In genomic region chr4:85186011-85186410, GRCm38 (mm10) we compare ENCODE assay signal across 13 mouse cellular contexts. TPM values are rescaled to one million over a fixed set of nuclear protein-coding genes. Genes with fewer than 3 reads are reported as not detected.
DNase-seq lines count a peak whose midpoint lies in the region; ATAC-seq and TF ChIP-seq lines count a peak whose summit lies in the region.
"Had no signal": no experiment of that assay in that cellular context is flagged by ENCODE, and none has a peak within 500 bp of the region (broad histone marks: within the 10 kb centered on the region; RNA-seq: fewer than 3 reads in every experiment).

No protein-coding gene starts in this region.

- no peak for TF ChIP-seq POLR2A in cortical plate, adult 2 months (IDR thresholded peaks at IDR 0.05; ENCODE audit: extremely low read depth, insufficient read depth, low read length)

- TF ChIP-seq CTCF in intestine, postnatal 0 days (IDR thresholded peaks at IDR 0.05; ENCODE audit: low read depth) = peak; percentile 78
- peak; percentile 55 for TF ChIP-seq CTCF in cortical plate, adult 2 months (IDR thresholded peaks at IDR 0.05; ENCODE audit: extremely low read depth, insufficient read depth, low read length)

- no peaks in the 10 kb centered on the region for H3K27me3 ChIP-seq in intestine, postnatal 0 days (replicated peaks; ENCODE audit: control insufficient read depth, insufficient read depth, low read length)
- H3K27me3 ChIP-seq in intestine, embryonic 15.5 days (replicated peaks) = no peaks in the 10 kb centered on the region
- H3K27me3 ChIP-seq in midbrain, embryonic 16.5 days (ENCODE audit: control insufficient read depth, insufficient read depth, low read depth, low read length) = no peaks in the 10 kb centered on the region
- H3K27me3 ChIP-seq in midbrain, embryonic 15.5 days (replicated peaks) = no peaks in the 10 kb centered on the region
- H3K27me3 ChIP-seq: embryonic facial prominence, embryonic 12.5 days; heart, embryonic 13.5 days; liver, embryonic 15.5 days; neural tube, embryonic 12.5 days had no signal

- H3K9me3 ChIP-seq in intestine, postnatal 0 days (ENCODE audit: control insufficient read depth) = no peaks in the 10 kb centered on the region
- no peaks in the 10 kb centered on the region for H3K9me3 ChIP-seq in intestine, embryonic 15.5 days
- H3K9me3 ChIP-seq in midbrain, embryonic 16.5 days (replicated peaks; ENCODE audit: control insufficient read depth, low read length, poor library complexity, severe bottlenecking) = no peaks in the 10 kb centered on the region
- no peaks in the 10 kb centered on the region for H3K9me3 ChIP-seq in midbrain, embryonic 15.5 days
- H3K9me3 ChIP-seq: embryonic facial prominence, embryonic 12.5 days; heart, embryonic 13.5 days; liver, embryonic 15.5 days; neural tube, embryonic 12.5 days had no signal

- WGBS in intestine, postnatal 0 days = 59% methylated on average over 4 of the region's 4 CpGs
- WGBS in intestine, embryonic 15.5 days = 61% methylated on average over 4 of the region's 4 CpGs
- 59% methylated on average over 4 of the region's 4 CpGs for WGBS in midbrain, embryonic 16.5 days
- 62% methylated on average over 4 of the region's 4 CpGs for WGBS in midbrain, embryonic 15.5 days

- H3K27ac ChIP-seq in intestine, postnatal 0 days (ENCODE audit: low read depth, low read length) = no peak overlapping the region
- H3K27ac ChIP-seq in intestine, embryonic 15.5 days = no peak overlapping the region
- H3K27ac ChIP-seq in midbrain, embryonic 16.5 days (ENCODE audit: low read length) = no peak overlapping the region
- H3K27ac ChIP-seq in midbrain, embryonic 15.5 days = no peak overlapping the region
- no peak overlapping the region for H3K27ac ChIP-seq in cortical plate, adult 2 months (ENCODE audit: insufficient read depth, low read length)
- H3K27ac ChIP-seq: embryonic facial prominence, embryonic 12.5 days; heart, embryonic 13.5 days; liver, embryonic 15.5 days; neural tube, embryonic 12.5 days had no signal

- H3K4me1 ChIP-seq in intestine, postnatal 0 days (replicated peaks; ENCODE audit: control insufficient read depth, insufficient read depth, low read length) = no peaks in the 10 kb centered on the region
- H3K4me1 ChIP-seq in intestine, embryonic 15.5 days (replicated peaks) = no peaks in the 10 kb centered on the region
- no peaks in the 10 kb centered on the region for H3K4me1 ChIP-seq in midbrain, embryonic 16.5 days (ENCODE audit: control insufficient read depth, insufficient read depth, low read length)
- H3K4me1 ChIP-seq in midbrain, embryonic 15.5 days = no peaks in the 10 kb centered on the region
- H3K4me1 ChIP-seq in cortical plate, adult 2 months (ENCODE audit: control insufficient read depth, insufficient read depth, low read length) = no peaks in the 10 kb centered on the region
- H3K4me1 ChIP-seq: embryonic facial prominence, embryonic 12.5 days; heart, embryonic 13.5 days; liver, embryonic 15.5 days; neural tube, embryonic 12.5 days had no signal

- no peak for DNase-seq in ovary, postnatal 10 days (ENCODE audit: low spot score)
- DNase-seq in ovary, postnatal 14 days (ENCODE audit: low spot score) = no peak
- DNase-seq: kidney, adult 11 months had no signal

- H3K9ac ChIP-seq in intestine, postnatal 0 days (ENCODE audit: low read depth, low read length) = no peak overlapping the region
- no peak overlapping the region for H3K9ac ChIP-seq in intestine, embryonic 15.5 days
- no peak overlapping the region for H3K9ac ChIP-seq in midbrain, embryonic 16.5 days (ENCODE audit: low read depth, low read length)
- no peak overlapping the region for H3K9ac ChIP-seq in midbrain, embryonic 15.5 days
- H3K9ac ChIP-seq: embryonic facial prominence, embryonic 12.5 days; heart, embryonic 13.5 days; liver, embryonic 15.5 days; neural tube, embryonic 12.5 days had no signal

- no peaks in the 10 kb centered on the region for H3K36me3 ChIP-seq in intestine, postnatal 0 days (ENCODE audit: control insufficient read depth, insufficient read depth)
- no peaks in the 10 kb centered on the region for H3K36me3 ChIP-seq in intestine, embryonic 15.5 days
- no peaks in the 10 kb centered on the region for H3K36me3 ChIP-seq in midbrain, embryonic 16.5 days (ENCODE audit: control insufficient read depth, insufficient read depth, low read length)
- no peaks in the 10 kb centered on the region for H3K36me3 ChIP-seq in midbrain, embryonic 15.5 days (replicated peaks)
- H3K36me3 ChIP-seq: embryonic facial prominence, embryonic 12.5 days; heart, embryonic 13.5 days; liver, embryonic 15.5 days; neural tube, embryonic 12.5 days had no signal

- no peak overlapping the region for H3K4me2 ChIP-seq in intestine, postnatal 0 days (replicated peaks; ENCODE audit: low read depth)
- H3K4me2 ChIP-seq in intestine, embryonic 15.5 days (replicated peaks) = no peak overlapping the region
- no peak overlapping the region for H3K4me2 ChIP-seq in midbrain, embryonic 16.5 days (ENCODE audit: low read length)
- H3K4me2 ChIP-seq in midbrain, embryonic 15.5 days = no peak overlapping the region
- H3K4me2 ChIP-seq: embryonic facial prominence, embryonic 12.5 days; heart, embryonic 13.5 days; liver, embryonic 15.5 days; neural tube, embryonic 12.5 days had no signal

- ATAC-seq in intestine, postnatal 0 days = no peak
- ATAC-seq in intestine, embryonic 15.5 days = no peak; the same call in 1 of the 2 replicates
- 0 out of 2 replicates have a peak, but pooled peaks have one; percentile 28 for ATAC-seq in midbrain, embryonic 16.5 days
- no peak for ATAC-seq in midbrain, embryonic 15.5 days (replicated peaks)
- ATAC-seq: Patski had no signal

- H3K4me3 ChIP-seq in intestine, postnatal 0 days (ENCODE audit: low read depth, low read length) = no peak overlapping the region
- H3K4me3 ChIP-seq in intestine, embryonic 15.5 days (replicated peaks) = no peak overlapping the region
- H3K4me3 ChIP-seq in midbrain, embryonic 16.5 days (ENCODE audit: low read depth, low read length) = no peak overlapping the region
- H3K4me3 ChIP-seq in midbrain, embryonic 15.5 days = no peak overlapping the region
- no peak overlapping the region for H3K4me3 ChIP-seq in cortical plate, adult 2 months (ENCODE audit: insufficient read depth, low read length)
- H3K4me3 ChIP-seq: embryonic facial prominence, embryonic 12.5 days; heart, embryonic 13.5 days; liver, embryonic 15.5 days; neural tube, embryonic 12.5 days had no signal

RNA-seq across cellular contexts. Expression of gene Sh3gl2, which starts 18.9 kb away (rescaled TPM):
- polyA plus RNA-seq in intestine, postnatal 0 days (2015; fragmentation: Nextera tagmentation; extraction: Ambion mirVana) = 14.6 and 14.9 TPM in 2 replicates
- 16.7 and 18.4 TPM in 2 replicates for polyA plus RNA-seq in intestine, embryonic 15.5 days (2015; fragmentation: Nextera tagmentation; extraction: Ambion mirVana)
- polyA plus RNA-seq in midbrain, embryonic 16.5 days (2015; fragmentation: Nextera tagmentation; extraction: Ambion mirVana) = 96.0 and 112 TPM in 2 replicates
- 85.8 and 86.1 TPM in 2 replicates for polyA plus RNA-seq in midbrain, embryonic 15.5 days (2015; fragmentation: Nextera tagmentation; extraction: Ambion mirVana)
- polyA plus RNA-seq in cortical plate, adult 2 months (2012; rRNA removed) = 236 and 244 TPM in 2 replicates
- polyA plus RNA-seq: liver, embryonic 15.5 days had no signal
